Mouse (Mus musculus): ENCODE measurements at regions not wholly inside any gene's neighbourhood (a gene's known extent, or its start where the extent isn't known, plus 50 kb on each side); places are given as distances from the start of the nearest gene placed in this dataset.
"Not testable (repeated sequence)": the region's sequence is repeated elsewhere in the genome, so short reads cannot be mapped to it uniquely, and the experiment has no call there.

GRCm38 (mm10) chr12:77052853-77053252, 90.9 kb upstream of the Max start:
- peak; percentile 59 to 66 for DNase-seq

- DNase-seq, result no peak
Observed at GRCm38 (mm10) chr12:77048380-77048779, 86.4 kb upstream of the Max start.

- no peak for DNase-seq
Observed at GRCm38 (mm10) chr12:77047273-77047672, 85.3 kb upstream of the Max start.

- DNase-seq, result no peak
Observed at GRCm38 (mm10) chr12:77045956-77046355, 84.0 kb upstream of the Max start.

- DNase-seq, result no peak
Observed at GRCm38 (mm10) chr12:77045356-77045755, 83.4 kb upstream of the Max start.

GRCm38 (mm10) chr12:77042356-77042755, 80.4 kb upstream of the Max start:
- DNase-seq, result no peak

- no peak for DNase-seq
Observed at GRCm38 (mm10) chr12:77041141-77041540, 79.1 kb upstream of the Max start.

GRCm38 (mm10) chr12:77039953-77040305, 77.9 kb upstream of the Max start:
- peak; percentile 56 to 58 for DNase-seq

- peak; percentile 86 to 87 for DNase-seq
Observed at GRCm38 (mm10) chr12:77039295-77039952, 77.4 kb upstream of the Max start.

GRCm38 (mm10) chr12:77035676-77036075, 73.7 kb upstream of the Max start:
- no peak for DNase-seq

GRCm38 (mm10) chr12:77031448-77031847, 69.4 kb upstream of the Max start:
- no peak for DNase-seq

- no peak for DNase-seq
Observed at GRCm38 (mm10) chr12:77025431-77025879, 63.5 kb upstream of the Max start.

GRCm38 (mm10) chr12:77022538-77022937, 60.5 kb upstream of the Max start:
- DNase-seq, result no peak

- no peak for DNase-seq
Observed at GRCm38 (mm10) chr12:77021881-77022280, 59.9 kb upstream of the Max start.

GRCm38 (mm10) chr12:77019708-77020511, 57.9 kb upstream of the Max start:
- DNase-seq, result peak; percentile 18 to 25

- not testable (repeated sequence) for DNase-seq
Observed at GRCm38 (mm10) chr12:77019148-77019547, 57.1 kb upstream of the Max start.

- no peak for DNase-seq
Observed at GRCm38 (mm10) chr12:77018373-77018772, 56.4 kb upstream of the Max start.

GRCm38 (mm10) chr12:77014908-77015307, 52.9 kb upstream of the Max start:
- no peak for DNase-seq
